Mouse (Mus musculus) liver, embryonic 13.5 days (tissue): ENCODE results near the gene Magea3. TPM values are rescaled to one million over a fixed set of nuclear protein-coding genes. Genes with fewer than 3 reads are reported as not detected.
"Not testable (repeated sequence)": the region's sequence is repeated elsewhere in the genome, so short reads cannot be mapped to it uniquely, and the experiment has no call there.

Experiments
- ATAC-seq: fragments of 200-750 bp; cut with Nextera tagmentation; 2 replicates; pipeline ENCODE4 v1.8.0; 2017; ENCODE audit warnings: low read depth, mild to moderate bottlenecking, moderate number of reproducible peaks, moderate library complexity
- DNase-seq: peaks from one replicate; pipeline ENCODE4 v3.0.0; 2022
- H3K27ac ChIP-seq: fragments of 300-500 bp; sonication (generic); 2 replicates; pipeline ENCODE4 v1.5.1; 2015; ENCODE audit warnings: moderate library complexity, mild to moderate bottlenecking, inconsistent platforms
- H3K27me3 ChIP-seq: fragments of 300-500 bp; sonication (generic); 2 replicates; pipeline ENCODE4 v1.6.1; 2015; ENCODE audit warnings: mild to moderate bottlenecking, inconsistent platforms
- H3K36me3 ChIP-seq: fragments of 300-500 bp; sonication (generic); 2 replicates; pipeline ENCODE4 v1.6.1; 2015; ENCODE audit warnings: mild to moderate bottlenecking, inconsistent platforms
- H3K4me1 ChIP-seq: fragments of 300-500 bp; sonication (generic); replicated peaks from 2 replicates; pipeline ENCODE4 v1.6.1; 2015; ENCODE audit warnings: inconsistent platforms
- H3K4me2 ChIP-seq: fragments of 300-500 bp; sonication (generic); 2 replicates; pipeline ENCODE4 v1.6.1; 2015; ENCODE audit warnings: inconsistent platforms, mild to moderate bottlenecking, moderate library complexity
- H3K4me3 ChIP-seq: fragments of 300-500 bp; sonication (generic); replicated peaks from 2 replicates; pipeline ENCODE4 v1.5.1; 2015; ENCODE audit warnings: mild to moderate bottlenecking, inconsistent platforms
- H3K9ac ChIP-seq: fragments of 300-500 bp; sonication (generic); 2 replicates; pipeline ENCODE4 v1.6.1; 2015; ENCODE audit warnings: mild to moderate bottlenecking, inconsistent platforms
- H3K9me3 ChIP-seq: fragments of 300-500 bp; sonication (generic); replicated peaks from 2 replicates; pipeline ENCODE4 v1.6.1; 2016; ENCODE audit warnings: inconsistent platforms
- WGBS: fragments of 180-500 bp; shearing (Covaris S2); methylation state at CpG from one replicate; pipeline ENCODE4 v1.1.7; 2015; ENCODE audit not compliant: insufficient replicate concordance; 5-methylcytosine and 5-hydroxymethylcytosine counted together
- polyA plus RNA-seq: library from polyadenylated mRNA; unstranded; fragments of >200 nt; fragmentation: Nextera tagmentation; extraction: Ambion mirVana; gene quantifications from 2 replicates; pipeline ENCODE4 v1.2.1, GENCODE M21; 2015

The Magea3 gene
- not detected in 2 replicates for polyA plus RNA-seq

GRCm38 (mm10) chrX:154949405-154949804 lies at the start of gene Magea3:
Magea3 (minus strand) TSS chrX:154949505.
- WGBS = 17% methylated on average over 1 of the region's 1 CpGs
- H3K9me3 ChIP-seq, H3K36me3 ChIP-seq, H3K4me2 ChIP-seq, H3K4me1 ChIP-seq, H3K27ac ChIP-seq, ATAC-seq, H3K4me3 ChIP-seq, DNase-seq, H3K27me3 ChIP-seq, H3K9ac ChIP-seq: not testable (repeated sequence)

DNA sequence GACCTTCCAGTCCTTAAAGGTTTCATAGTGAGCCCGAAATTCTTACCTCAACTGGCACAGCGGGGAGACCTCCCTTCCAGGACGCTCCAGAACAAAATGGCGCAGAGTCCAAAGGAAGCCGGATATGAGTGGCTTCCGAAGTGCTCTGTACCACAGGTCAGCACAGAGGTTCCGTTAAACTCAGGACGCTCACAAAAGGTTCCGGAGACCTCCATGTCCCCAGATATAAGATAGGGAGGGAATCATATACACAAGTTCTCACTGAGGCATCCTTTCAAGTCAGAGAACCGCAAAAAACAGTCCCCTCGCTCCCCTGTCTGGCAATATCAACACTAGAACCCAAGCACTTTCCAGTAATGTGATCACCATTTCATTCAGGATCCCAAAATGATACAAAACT lies 46.4 kb upstream of the Magea3 start, which contains the start of gene Magea8:
Magea8 (minus strand) TSS at position 101 of the 400 bp plus-strand sequence.
- not testable (repeated sequence) for H3K27me3 ChIP-seq, H3K4me3 ChIP-seq, H3K27ac ChIP-seq, H3K4me1 ChIP-seq, H3K4me2 ChIP-seq, ATAC-seq, H3K9ac ChIP-seq, DNase-seq, H3K36me3 ChIP-seq, H3K9me3 ChIP-seq
- WGBS = 68% methylated on average over 11 of the region's 11 CpGs

DNA sequence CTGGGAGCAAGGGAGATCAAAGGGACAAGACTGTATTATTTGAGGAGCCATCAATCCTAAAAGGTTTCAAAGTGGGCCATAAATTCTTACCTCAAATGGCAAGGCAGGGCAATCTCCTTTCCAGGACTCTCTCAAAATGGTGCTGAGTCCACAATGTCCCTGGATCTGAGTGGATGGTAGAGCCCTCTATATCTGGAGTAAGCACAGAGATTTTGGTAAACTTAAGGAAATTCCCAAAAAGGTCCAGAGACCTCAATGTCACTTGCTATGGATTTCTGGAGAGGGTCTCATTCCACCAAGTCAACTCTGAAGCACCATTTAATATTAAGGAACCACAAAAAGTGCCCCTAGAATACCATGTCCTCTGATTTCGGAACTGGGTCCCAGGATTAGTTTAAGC lies 13.4 kb downstream of the Magea3 start, which contains the start of gene Magea6:
Magea6 (minus strand) TSS at position 101 of the 400 bp plus-strand sequence.
- ATAC-seq, H3K9me3 ChIP-seq, H3K27ac ChIP-seq, H3K4me1 ChIP-seq, H3K4me2 ChIP-seq, H3K27me3 ChIP-seq, DNase-seq, H3K36me3 ChIP-seq, H3K9ac ChIP-seq, H3K4me3 ChIP-seq: not testable (repeated sequence)
- 33% methylated on average over 1 of the region's 1 CpGs for WGBS

Other genes with a start within 250 kb of the Magea3 start
- gene Cldn34b1, start 59.2 kb downstream of the Magea3 start, polyA plus RNA-seq = not detected in 2 replicates
- not detected in 2 replicates for gene Magea6, start 13.5 kb downstream of the Magea3 start, polyA plus RNA-seq
- not detected in 2 replicates for gene Magea8, start 46.3 kb upstream of the Magea3 start, polyA plus RNA-seq
- gene Magea5, start 113.6 kb upstream of the Magea3 start, polyA plus RNA-seq = not detected in 2 replicates
- gene Magea1, start 140.3 kb upstream of the Magea3 start, polyA plus RNA-seq = not detected in 2 replicates
- not detected in 2 replicates for gene Magea2, start 144.2 kb upstream of the Magea3 start, polyA plus RNA-seq
- not detected in 2 replicates for gene Cldn34b2, start 178.9 kb upstream of the Magea3 start, polyA plus RNA-seq